Mouse (Mus musculus) C2C12 (cell line): ENCODE measurements around the gene Gpx6.
A peak's percentile ranks its signal among the peaks of the same experiment; 100 is the strongest.

ENCODE experiments used
- CEBPB ChIP-seq: IDR thresholded peaks from one replicate; pipeline ENCODE4 v1.6.1; 2011; ENCODE audit warnings: low read depth, mild to moderate bottlenecking, control low read depth, moderate library complexity
- CTCF ChIP-seq: IDR thresholded peaks from one replicate; pipeline ENCODE4 v1.5.1; 2011; ENCODE audit not compliant: control insufficient read depth, insufficient read depth, insufficient read length
- FOSL1 ChIP-seq: IDR thresholded peaks from one replicate; pipeline ENCODE4 v1.8.0; 2011; ENCODE audit warnings: mild to moderate bottlenecking, low read length; ENCODE audit not compliant: poor library complexity, insufficient read depth, severe bottlenecking
- MAX ChIP-seq: IDR thresholded peaks from one replicate; pipeline ENCODE4 v1.6.1; 2011; ENCODE audit warnings: mild to moderate bottlenecking, control low read depth
- MYOD1 ChIP-seq: IDR thresholded peaks from one replicate; pipeline ENCODE4 v1.6.1; 2011; ENCODE audit warnings: low read depth; ENCODE audit not compliant: control insufficient read depth, insufficient read length
- MYOG ChIP-seq: IDR thresholded peaks from one replicate; pipeline ENCODE4 v1.6.1; 2011; ENCODE audit not compliant: control insufficient read depth, insufficient read length; ENCODE audit errors: extremely low read depth
- USF1 ChIP-seq: IDR thresholded peaks from one replicate; pipeline ENCODE4 v1.6.1; 2011; ENCODE audit warnings: low read depth, mild to moderate bottlenecking, control low read depth, moderate library complexity

DNA sequence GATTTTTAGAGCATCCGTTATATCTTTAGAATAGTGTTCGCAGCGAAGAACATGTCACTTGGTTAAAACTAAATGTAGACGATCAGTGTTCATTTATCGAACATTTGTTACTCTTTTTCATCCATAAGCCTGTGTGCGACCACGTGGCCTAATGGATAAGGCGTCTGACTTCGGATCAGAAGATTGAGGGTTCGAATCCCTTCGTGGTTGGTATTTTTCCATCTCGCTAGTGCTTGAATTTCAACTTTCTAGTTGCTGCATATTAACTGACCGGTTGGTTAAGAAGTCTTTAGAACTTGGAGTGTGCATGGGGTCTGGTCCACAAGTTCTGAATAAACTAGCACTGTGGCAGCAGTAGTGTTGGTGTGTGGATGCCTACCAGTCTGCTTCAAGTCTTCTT is 32.4 kb upstream of the Gpx6 start:
- TF ChIP-seq CTCF: no peak
- TF ChIP-seq MYOD1: no peak
- no peak for TF ChIP-seq MAX
- TF ChIP-seq MYOG: no peak
- TF ChIP-seq CEBPB: no peak
- TF ChIP-seq USF1: peak; percentile 77
- TF ChIP-seq FOSL1: no peak
